Mouse (Mus musculus) frontal cortex, adult 2 months (tissue): ENCODE results near the gene Unc79. TPM values are rescaled to one million over a fixed set of nuclear protein-coding genes. Genes with fewer than 3 reads are reported as not detected.

ENCODE experiments used
- DNase-seq, 2 experiments: peaks; one replicate each; pipeline ENCODE4 v3.0.0; 2022; ENCODE audit warnings: low spot score in 1 of 2; ENCODE audit errors: extremely low spot score in 1 of 2
- polyA plus RNA-seq: library from polyadenylated mRNA; depleted of rRNA; stranded (reverse); fragments of >200 nt; gene quantifications from 2 replicates; pipeline ENCODE4 v1.2.3, GENCODE M21; 2012; rRNA removed

Gene Unc79
- polyA plus RNA-seq = 37.7 and 41.8 TPM in 2 replicates

DNA sequence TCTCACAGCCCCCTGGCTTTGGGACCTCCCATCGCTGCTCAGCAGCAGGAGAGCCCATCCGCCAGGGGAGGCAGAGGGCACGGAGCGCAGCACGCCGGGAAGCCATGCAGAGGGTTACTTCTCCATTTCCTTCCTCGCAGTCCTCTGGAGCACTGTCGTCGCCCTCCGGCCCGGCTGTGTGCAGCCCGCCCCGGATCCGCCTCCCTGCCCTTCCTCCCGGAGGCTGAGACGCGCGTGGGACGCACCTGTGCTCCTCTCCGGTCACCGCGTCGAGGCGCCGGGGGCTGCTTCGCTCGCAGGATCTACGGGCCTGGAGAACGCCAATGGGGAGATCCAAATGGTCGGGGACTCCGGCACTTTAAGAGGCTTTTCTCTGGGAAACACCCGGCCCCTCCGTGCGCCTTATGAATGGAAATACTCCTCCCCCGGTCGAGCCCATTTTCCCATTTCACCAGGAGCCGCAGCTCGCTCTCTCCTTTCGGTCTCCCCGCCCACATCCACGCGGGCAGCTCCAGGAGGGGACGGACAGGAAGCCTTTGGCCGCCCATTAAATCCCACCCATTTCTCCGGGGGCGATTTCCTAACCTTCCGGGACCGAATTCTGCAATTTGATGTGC is at the start of gene Unc79:
Gene Unc79 (plus strand): TSS at position 82 of the 617 bp plus-strand sequence.
- DNase-seq = peak; percentile 74 to 87

DNA sequence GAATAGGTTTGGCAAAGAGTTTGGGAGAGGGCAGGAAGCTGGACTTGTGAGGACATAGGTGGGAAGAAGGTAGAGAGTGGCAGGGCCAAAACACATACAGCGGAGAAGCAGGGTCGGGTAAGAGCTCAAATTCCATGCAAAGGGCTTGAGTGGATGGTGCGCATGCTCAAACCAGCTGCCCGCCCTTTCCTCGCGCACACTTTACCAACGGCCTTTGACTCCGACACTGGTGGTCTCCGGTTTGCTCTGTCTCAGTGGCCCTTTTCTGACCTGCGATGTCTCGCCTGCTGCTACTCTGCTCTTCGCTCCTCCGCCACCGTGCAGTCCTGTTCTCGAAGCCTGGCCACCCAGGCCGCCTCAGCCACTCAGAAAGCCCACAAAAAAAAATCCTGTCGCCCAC is 49.6 kb upstream of the Unc79 start, which contains the start of gene Cox8c:
Gene Cox8c (plus strand): TSS at position 226 of the 400 bp plus-strand sequence.
- no peak for DNase-seq

DNA sequence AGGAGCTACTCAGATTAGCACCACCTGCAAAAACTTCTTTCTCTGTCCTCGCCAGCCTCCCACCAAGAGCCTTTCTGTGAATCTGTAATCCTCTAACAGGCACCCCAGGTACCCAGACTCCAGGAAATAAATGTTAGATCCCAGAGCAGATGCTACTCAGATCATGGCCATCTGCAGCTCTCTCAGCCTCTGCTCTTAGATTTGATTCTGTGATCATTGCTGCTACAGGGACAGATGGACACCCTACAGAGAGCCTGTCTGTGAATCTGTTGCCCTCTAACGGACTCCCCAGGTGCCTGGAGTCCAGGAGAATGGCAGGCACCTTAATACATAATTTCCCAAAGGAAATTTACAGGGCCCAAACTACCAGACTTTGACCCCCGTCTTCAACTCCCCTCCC is 40.5 kb upstream of the Unc79 start:
- DNase-seq = no peak

DNA sequence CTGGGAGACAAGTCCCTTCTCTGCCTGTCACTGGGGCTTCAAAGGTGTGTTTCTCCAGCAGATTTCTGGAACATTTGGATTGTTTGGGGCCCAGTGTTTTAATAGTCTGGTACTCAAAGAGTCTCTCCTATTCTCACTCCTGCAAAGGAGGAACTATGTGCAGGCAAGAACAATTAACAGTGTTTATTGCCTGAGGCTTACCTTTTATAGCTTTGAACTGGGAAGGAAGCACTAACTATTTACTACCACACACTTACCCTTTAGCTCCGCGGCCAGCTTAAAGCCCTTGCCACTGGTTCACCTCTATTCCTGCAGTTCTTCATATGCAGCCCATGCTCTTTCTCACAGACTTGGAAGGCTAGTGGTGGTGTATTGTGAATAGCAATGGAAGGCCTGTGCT is 32.6 kb upstream of the Unc79 start:
- no peak for DNase-seq

DNA sequence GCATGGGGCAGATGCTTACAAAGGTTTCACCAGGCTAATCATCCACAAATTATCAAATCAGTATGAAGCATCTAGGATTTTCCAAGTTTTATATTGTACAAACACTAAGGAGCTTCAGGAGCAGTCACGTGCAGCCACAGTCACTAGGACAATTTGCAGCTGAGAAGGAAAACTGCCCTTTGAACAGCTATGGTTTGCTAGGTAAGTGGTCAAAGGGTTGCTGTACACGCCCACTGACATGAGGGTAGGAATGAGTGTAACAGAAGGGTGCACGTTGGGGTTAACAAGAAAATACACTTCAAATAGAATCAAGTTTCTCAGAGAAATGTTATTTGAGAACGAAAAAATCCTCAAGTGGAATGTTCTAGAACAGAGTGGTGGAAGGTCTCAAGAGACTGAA is 18.9 kb upstream of the Unc79 start:
- DNase-seq = no peak

DNA sequence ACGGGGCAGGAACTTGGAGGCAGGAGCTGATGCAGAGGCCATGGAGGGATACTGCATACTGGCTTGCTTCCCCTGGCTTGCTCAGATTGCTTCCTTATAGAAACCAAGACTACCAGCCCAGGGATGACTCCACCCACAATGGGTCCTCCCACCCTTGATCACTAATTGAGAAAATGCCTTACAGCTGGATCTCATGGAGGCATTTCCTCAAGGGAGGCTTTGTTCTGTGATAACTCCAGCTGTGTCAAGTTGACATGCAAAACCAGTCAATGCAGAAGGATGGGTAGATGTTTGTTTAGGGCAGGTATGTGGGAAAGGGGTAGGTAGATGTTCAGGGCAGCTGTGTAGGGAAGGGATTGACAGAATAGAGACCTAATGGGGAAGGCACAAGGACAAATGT is 18.3 kb upstream of the Unc79 start:
- DNase-seq = no peak

DNA sequence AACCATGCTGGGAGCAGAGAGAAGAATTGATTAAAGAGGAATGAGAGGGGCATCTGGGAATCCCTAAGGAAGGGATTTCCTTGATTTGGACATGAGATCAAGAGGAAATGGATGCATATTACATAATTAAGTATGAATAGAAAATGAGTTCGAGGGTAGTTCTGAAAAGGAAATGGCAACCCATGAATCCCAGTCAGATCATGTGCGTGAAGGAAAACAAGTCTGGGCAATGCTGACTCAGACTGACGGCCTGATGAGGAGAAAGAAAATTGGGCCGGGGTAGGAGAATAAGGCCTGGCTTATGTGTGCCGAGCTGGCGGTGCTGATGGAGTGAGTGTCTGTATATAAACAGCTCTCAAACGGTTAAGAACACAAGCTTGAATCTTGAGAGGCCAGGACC is 17.9 kb upstream of the Unc79 start:
- no peak for DNase-seq

DNA sequence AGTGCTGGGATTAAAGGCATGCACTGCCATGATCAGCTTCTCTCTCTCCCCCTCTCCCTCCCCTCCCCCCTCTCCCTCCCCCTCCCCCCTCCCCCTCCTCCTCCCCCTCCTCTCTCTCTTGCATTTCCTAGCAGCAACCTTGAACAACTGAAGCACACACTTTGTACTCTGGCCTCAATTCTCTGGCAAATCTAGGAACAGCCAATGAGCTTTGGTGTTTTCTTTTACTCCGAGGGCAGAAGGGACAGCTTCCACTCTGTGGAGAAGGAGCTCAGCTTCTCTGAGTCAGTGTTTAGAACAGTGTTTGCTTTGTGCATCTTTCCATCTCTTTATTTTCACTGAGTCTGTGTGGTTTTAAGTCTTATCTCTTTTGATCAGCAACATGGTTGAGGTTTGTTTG is 12.8 kb upstream of the Unc79 start:
- no peak for DNase-seq

DNA sequence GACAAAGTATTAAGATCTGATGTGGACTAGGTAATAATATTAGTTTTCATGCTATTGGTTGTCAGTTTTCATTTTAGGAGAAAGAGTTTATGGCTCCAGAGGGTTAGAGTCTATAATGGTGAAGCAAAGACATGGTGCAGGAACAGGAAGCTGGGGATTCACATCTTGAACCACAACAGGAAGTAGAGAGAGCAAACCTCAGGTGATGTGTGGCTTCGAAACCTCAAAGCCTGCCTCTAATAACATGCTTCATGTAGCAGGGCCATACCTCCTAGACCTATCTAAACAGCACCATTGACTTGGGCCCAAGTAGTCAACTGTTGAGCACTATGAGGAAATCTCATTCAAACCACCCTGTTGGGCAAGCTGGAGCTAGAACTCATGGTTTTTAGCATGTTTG is 3.1 kb upstream of the Unc79 start:
- DNase-seq = no peak

DNA sequence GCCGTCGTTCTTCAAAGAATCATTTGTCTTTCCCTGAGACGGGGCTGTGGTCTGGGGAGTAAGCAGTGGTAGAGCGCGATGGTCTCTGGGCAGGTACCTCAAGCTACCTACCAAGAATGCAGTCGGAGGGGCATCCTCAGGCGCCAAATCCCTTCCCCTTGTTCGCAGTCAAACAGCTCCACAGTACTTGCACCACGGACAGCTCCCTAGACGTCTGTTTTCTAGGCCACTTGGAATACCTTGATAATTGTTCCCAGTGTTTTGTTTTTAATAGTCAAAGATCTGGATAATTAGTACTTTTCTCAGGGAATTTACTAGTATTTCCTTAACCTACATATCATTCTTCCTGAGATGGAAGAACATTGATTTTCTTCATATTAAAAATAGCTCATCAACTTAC is 833 bp upstream of the Unc79 start:
- no peak for DNase-seq

DNA sequence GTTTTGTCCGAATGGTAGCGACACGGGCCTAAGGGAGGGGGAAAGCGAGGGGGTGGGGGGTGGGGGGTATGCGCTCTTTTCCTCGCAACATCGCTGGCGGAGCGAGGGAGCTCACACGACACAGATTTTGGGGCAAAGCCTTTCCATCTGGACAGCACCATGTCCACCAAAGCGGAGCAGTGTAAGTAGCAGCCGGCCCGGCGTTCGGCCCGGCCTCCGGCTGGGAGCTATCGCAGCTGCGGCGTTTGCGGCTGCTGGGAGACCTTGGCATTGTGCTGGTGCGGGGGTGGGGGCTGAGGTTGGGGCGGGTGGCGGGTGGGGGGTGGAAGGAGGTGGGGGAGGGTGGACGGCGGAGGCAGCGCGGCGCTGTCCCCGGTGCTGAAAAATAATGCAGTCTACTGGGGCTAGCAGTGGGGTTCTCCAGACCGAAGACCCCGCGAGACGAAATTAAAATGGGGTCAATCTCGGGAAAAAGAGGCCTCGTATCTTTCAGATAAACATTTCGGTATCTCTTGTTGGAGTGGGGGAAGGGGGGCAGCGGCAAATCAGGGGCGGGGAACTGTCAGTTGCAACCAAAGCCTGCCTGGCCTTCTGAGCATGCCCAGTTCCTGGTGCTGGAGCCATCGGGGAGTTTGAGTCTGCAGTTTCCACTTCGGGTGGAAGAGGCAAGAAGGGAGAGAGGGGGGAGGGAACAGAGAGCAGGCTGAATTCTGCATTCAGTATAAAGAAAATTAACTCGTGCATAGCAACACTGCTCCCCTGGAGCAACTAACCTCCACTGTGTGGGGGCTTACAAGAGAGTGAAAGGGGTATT is 943 bp downstream of the Unc79 start:
- DNase-seq = peak; percentile 64 to 85

DNA sequence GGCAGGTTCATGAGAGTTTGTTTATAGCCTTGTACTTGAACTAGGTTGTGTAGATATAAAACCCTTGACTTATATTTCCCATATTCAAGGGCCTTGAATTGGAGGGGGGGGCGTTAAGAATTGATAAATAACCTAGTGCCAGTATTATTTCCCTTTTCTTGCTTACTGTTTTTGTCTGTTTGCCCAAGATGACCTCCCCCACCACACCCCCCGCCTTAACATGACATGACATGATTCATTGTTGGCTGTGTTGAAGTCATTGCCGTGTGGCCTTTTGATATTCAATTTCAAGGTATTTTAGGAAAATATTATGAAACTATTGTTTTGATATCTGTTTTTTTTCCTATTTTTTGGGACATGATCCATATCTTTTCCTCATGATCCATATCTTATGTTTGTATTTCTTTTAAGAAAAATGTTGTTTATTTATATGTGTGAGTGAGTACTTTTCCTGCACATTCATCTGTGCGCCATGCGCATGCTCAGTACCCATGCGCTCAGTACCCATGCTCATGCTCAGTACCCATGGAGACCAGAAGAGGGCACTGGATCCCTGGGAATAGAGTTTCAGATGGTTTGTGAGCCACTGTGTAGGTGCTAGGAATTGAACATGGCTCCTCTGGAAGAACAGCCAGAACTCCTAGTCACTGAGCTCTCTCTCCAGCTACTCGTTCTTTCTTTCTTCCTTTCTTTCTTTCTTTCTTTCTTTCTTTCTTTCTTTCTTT is 11.6 kb downstream of the Unc79 start:
- DNase-seq = no peak

DNA sequence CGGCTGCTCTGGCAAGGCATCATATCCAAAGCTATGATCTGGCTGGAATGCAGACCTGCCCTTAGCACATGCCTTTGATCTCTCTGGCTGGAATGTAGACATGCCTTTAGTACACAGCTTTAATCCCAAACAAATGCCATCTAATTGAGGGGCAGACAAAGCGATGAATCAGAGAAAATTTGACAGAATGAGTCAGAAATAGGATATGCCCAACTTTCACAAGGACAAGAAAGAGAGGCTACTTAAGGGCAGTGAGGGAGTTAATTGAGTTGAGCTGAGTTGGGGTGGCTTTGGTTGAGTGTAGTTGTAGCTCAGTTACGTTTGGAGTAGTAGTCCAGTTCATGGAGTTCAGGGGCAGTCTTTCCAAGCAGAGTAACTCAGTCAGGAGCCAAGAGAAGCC is 12.4 kb downstream of the Unc79 start:
- no peak for DNase-seq

DNA sequence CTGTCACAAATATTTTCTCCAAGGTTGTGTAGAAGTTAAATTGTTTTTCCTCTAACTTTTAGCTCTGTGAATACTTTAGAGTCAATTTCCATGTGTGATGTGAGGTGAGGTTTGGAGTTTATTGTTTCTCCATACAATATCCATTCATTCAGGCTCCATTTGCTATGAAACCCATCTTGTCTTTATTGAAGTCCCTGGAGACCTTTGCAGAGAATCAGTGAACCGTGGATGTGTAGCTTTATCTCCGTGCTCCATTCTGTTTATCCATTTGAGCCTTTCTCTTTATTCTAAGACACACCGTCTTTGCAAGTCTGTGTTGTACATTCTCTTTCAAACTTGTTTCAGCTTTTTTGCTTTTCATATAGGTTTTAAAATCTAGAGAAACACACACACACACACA is 15.8 kb downstream of the Unc79 start:
- DNase-seq = no peak

DNA sequence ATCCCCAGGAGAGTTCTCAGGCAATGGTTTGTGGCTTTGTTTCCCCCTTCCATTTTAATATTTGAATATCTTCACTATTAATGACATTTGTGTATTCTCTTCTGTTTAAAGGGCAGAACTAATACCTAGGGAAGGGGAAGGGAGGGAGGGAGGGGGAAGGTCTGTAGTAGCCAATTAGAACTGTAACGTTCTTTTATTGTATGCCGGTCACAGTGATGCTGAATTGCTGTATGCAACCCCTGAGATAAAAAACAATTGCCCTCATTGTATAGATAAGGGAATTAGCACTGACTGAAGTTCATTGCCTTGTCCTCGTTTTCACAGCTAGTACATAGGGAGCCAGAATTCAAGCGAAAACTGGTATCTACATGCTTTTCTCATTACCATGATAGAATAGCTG is 31.9 kb downstream of the Unc79 start:
- no peak for DNase-seq

DNA sequence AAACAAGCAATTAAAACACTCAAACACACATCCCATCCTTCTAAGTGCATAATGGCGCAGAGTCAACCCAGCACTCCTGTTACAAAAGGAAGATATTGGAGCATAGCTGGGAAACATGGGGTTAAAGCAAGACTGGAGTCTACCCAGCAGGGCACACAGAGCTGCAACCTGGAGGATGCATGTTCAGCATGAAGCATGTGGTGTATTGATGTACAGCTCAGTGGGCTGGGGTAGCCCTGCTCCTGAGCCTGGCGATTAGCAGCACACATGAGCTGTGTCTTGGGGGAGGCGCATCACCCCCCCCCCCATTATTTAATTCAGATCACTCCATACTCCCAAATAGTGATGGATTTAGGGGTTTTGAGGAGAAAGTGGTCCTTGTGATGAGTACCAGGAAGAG is 32.9 kb downstream of the Unc79 start:
- no peak for DNase-seq

DNA sequence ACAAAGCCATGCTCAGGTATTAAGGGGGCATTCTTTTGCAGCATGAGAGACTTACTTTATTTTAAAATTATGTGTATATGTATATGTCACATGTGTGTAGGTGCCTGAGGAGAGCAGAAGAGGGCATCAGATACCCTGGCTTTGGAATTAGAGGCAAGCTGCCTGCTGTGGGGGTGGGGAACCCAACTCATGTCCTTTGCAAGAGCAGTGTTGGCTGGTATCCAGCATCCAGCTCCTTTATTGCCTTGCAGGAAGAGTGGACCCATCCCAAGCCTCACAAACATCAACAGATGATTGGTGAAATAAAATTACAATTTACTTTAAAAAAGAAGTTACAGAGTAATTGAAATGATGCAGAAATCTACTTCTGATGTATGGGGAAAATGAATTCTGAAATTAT is 36.7 kb downstream of the Unc79 start:
- DNase-seq = no peak

DNA sequence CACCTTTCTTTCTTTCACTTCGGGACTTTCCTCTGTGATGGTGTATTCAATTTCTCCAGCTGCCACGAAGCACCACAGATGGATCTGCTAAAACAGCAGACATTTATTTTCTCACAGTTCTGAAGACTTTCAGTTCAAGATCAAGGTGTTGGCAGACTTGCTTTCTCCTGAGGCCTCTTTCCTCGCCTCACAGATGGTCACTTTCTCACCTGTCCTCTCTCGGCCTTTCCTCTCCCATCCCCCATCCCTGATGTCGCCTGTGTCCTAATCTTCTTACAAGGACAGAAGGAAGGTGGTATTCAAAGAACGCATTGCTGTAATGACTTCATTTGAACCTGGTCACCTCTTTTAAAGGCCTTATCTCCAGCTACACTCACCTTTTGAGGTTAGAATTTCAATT is 39.1 kb downstream of the Unc79 start:
- DNase-seq = no peak

DNA sequence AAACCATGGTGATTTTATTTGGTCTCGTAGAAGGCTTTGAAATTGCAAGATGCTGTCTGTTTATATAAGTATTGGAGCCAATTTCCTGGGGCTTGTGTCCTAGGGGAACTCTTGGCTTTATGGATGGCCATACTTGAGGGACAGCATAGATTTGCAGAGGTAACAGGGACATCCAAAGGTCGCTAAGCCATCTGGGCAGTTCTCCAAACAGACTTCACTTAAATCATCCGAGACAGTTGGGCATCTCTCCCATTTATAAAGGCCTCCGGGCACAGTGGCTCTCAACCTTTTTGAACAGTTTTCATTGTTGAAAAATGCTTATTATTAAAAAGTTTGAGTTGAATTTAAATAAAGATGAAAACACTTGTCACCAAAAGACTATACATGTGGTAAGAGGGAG is 59.8 kb downstream of the Unc79 start:
- no peak for DNase-seq

DNA sequence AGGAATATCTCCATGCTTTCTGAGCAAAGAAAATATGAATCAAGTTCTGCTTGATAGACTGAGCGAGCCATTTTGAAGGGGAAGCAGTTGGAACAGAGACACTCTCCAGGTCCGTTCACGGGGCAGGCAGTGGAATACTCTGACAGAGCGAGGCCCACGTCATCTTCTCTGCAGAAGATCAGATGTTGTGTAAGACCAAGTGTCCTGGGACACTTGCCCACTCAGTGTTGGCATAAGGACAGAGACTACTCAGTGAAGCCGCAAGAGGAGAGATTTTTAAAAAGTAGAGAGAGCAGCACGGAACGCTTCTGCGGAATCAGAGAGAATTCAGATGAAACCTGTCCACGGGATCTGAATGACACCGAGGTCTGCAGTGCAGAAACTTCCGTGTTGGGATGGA is 69.5 kb downstream of the Unc79 start:
- DNase-seq = no peak

DNA sequence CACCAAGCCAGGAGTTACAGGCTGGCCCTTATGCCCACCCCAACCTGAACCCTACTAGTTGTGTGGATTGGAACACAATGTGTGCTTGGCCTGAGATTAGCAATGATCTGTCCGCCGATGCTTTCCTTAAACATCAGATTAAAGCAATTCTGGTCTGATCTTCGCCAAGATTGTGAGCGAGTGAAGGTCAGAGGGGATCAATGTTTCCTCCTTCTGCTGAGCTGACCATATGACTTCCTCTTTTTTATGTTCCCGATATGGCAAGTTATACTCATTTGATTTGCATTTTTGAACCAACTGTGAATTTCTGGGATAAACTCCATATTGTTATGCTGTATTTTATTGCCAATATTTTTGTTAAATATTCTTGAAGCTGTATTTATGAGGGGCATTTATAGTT is 88.0 kb downstream of the Unc79 start:
- no peak for DNase-seq

DNA sequence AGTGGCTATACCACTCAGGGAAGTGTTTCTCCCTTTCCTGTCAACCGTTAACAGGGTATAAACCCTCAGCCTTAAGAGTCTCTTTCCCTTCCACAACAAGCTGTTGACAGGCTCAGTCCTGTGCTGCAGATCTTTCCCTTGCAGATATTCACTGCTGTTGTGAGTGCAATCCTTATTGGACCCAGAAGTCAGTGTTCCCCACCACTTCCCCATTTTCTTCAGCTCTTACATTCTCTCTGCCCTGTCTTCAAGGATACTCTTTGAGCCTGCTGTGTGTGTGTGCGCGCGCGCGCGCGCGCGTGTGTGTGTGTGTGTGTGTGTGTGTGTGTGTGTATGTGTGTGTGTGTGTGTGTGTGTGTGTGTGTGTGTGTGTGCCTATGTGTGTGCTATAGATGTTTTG is 90.7 kb downstream of the Unc79 start:
- DNase-seq = no peak
